Mouse (Mus musculus) midbrain, embryonic 13.5 days (tissue): ENCODE results near the gene Fam198a. TPM values are rescaled to one million over a fixed set of nuclear protein-coding genes. Genes with fewer than 3 reads are reported as not detected.
A peak's percentile ranks its signal among the peaks of the same experiment; 100 is the strongest.
"Not testable (repeated sequence)": the region's sequence is repeated elsewhere in the genome, so short reads cannot be mapped to it uniquely, and the experiment has no call there.

Source experiments
- ATAC-seq: fragments of 200-750 bp; cut with Nextera tagmentation; 2 replicates; pipeline ENCODE4 v1.8.0; 2017; ENCODE audit warnings: mild to moderate bottlenecking, moderate TSS enrichment, moderate library complexity
- H3K27ac ChIP-seq: fragments of 300-500 bp; sonication (generic); 2 replicates; pipeline ENCODE4 v1.5.1; 2015; ENCODE audit warnings: inconsistent platforms, mild to moderate bottlenecking, moderate library complexity
- H3K27me3 ChIP-seq: fragments of 300-500 bp; sonication (generic); 2 replicates; pipeline ENCODE4 v1.6.1; 2015; ENCODE audit warnings: mild to moderate bottlenecking, inconsistent platforms
- H3K36me3 ChIP-seq: fragments of 300-500 bp; sonication (generic); 2 replicates; pipeline ENCODE4 v1.6.1; 2015; ENCODE audit warnings: mild to moderate bottlenecking, inconsistent platforms
- H3K4me1 ChIP-seq: fragments of 300-500 bp; sonication (generic); replicated peaks from 2 replicates; pipeline ENCODE4 v1.6.1; 2015; ENCODE audit warnings: inconsistent platforms
- H3K4me2 ChIP-seq: fragments of 300-500 bp; sonication (generic); replicated peaks from 2 replicates; pipeline ENCODE4 v1.6.1; 2015; ENCODE audit warnings: moderate library complexity, mild to moderate bottlenecking, inconsistent platforms
- H3K4me3 ChIP-seq: fragments of 300-500 bp; sonication (generic); replicated peaks from 2 replicates; pipeline ENCODE4 v1.5.1; 2015; ENCODE audit warnings: mild to moderate bottlenecking, inconsistent platforms
- H3K9ac ChIP-seq: fragments of 300-500 bp; sonication (generic); replicated peaks from 2 replicates; pipeline ENCODE4 v1.6.1; 2015; ENCODE audit warnings: mild to moderate bottlenecking, inconsistent platforms
- H3K9me3 ChIP-seq: fragments of 300-500 bp; sonication (generic); 2 replicates; pipeline ENCODE4 v1.6.1; 2016; ENCODE audit warnings: mild to moderate bottlenecking, inconsistent platforms
- WGBS: fragments of 180-500 bp; shearing (Covaris S2); methylation state at CpG from one replicate; pipeline ENCODE4 v1.1.7; 2015; 5-methylcytosine and 5-hydroxymethylcytosine counted together
- polyA plus RNA-seq: library from polyadenylated mRNA; unstranded; fragments of >200 nt; fragmentation: Nextera tagmentation; extraction: Ambion mirVana; gene quantifications from 2 replicates; pipeline ENCODE4 v1.2.1, GENCODE M21; 2015

The Fam198a gene
- polyA plus RNA-seq, 1 experiment from 2014 or later, result 0.96 TPM

GRCm38 (mm10) chr9:122012816-122013215 is 62.0 kb downstream of the Fam198a start:
- no peak overlapping the region for H3K9ac ChIP-seq
- no peak overlapping the region for H3K4me2 ChIP-seq
- peaks cover 9% of the 10 kb centered on the region for H3K4me1 ChIP-seq
- peaks cover 5% of the 10 kb centered on the region; the same call in 1 of the 2 replicates for H3K27me3 ChIP-seq
- no peak overlapping the region for H3K4me3 ChIP-seq
- ATAC-seq, result no peak
- H3K9me3 ChIP-seq, result no peaks in the 10 kb centered on the region
- H3K36me3 ChIP-seq, result no peaks in the 10 kb centered on the region
- WGBS, result 75% methylated on average over 2 of the region's 2 CpGs
- H3K27ac ChIP-seq, result no peak overlapping the region

DNA sequence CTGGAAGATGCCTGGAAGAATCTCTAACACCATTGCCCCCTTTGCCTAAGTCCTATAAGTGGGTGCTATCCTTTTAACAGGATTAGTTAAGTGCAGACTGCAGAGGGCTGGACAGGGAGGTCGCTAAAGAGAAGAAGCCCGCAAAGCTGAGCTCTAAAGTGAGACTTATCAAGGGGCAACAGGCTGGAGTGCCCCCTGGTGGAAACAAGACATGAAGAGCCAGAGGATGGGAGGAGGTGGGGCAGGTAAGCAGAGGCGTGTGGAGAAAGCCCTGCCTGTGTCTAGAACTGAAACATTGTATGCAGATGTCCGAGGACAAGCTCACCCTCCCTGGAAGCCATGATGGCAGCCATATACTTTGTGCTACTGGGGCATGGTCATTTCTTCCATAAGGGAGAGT is 62.8 kb downstream of the Fam198a start:
- no peak for ATAC-seq
- Histone ChIP-seq H3K9me3 (no peaks in the 10 kb centered on the region), H3K27me3 (peaks cover 5% of the 10 kb centered on the region; the same call in 1 of the 2 replicates), H3K27ac (no peak overlapping the region), H3K4me2 (no peak overlapping the region), H3K9ac (no peak overlapping the region), H3K4me1 (peaks cover 7% of the 10 kb centered on the region), H3K36me3 (no peaks in the 10 kb centered on the region), H3K4me3 (no peak overlapping the region)
- WGBS, result 81% methylated on average over 4 of the region's 4 CpGs

DNA sequence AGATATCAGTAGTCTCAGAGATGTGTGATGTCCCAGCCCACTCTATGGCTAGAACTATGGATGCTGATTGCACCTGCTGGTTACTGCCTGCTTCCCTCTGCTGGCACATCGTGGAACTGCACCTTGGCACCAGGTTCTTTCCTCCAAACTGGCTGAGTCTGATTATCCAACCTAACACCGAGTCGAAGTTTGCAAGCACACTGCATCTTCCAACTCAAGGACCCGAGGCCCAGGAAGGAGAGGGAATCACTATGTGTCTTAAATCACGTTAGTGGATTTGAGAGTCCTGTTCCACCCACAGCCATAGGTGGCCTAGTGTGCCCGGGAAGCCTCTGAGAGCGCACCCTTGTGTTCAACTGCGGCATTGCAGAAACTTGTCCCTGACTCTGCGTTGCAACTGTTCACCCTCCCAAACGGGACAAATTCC is 63.5 kb downstream of the Fam198a start:
- H3K27ac ChIP-seq, result no peak overlapping the region
- WGBS, result 11% methylated on average over 10 of the region's 10 CpGs
- no peak overlapping the region for H3K4me3 ChIP-seq
- H3K4me2 ChIP-seq, result no peak overlapping the region
- H3K4me1 ChIP-seq, result peaks cover 6% of the 10 kb centered on the region
- peaks cover 5% of the 10 kb centered on the region; the same call in 1 of the 2 replicates for H3K27me3 ChIP-seq
- H3K9me3 ChIP-seq, result no peaks in the 10 kb centered on the region
- no peak for ATAC-seq
- H3K9ac ChIP-seq, result no peak overlapping the region
- no peaks in the 10 kb centered on the region for H3K36me3 ChIP-seq

GRCm38 (mm10) chr9:122018079-122018478 is 67.3 kb downstream of the Fam198a start:
- Histone ChIP-seq H3K4me1 (peaks cover 10% of the 10 kb centered on the region), H3K9ac (no peak overlapping the region), H3K36me3 (no peaks in the 10 kb centered on the region), H3K4me3 (no peak overlapping the region), H3K27me3 (peaks cover 10% of the 10 kb centered on the region; the same call in 1 of the 2 replicates), H3K27ac (no peak overlapping the region), H3K4me2 (no peak overlapping the region), H3K9me3 (no peaks in the 10 kb centered on the region)
- WGBS, result 80% methylated on average over 5 of the region's 5 CpGs
- ATAC-seq, result no peak

DNA sequence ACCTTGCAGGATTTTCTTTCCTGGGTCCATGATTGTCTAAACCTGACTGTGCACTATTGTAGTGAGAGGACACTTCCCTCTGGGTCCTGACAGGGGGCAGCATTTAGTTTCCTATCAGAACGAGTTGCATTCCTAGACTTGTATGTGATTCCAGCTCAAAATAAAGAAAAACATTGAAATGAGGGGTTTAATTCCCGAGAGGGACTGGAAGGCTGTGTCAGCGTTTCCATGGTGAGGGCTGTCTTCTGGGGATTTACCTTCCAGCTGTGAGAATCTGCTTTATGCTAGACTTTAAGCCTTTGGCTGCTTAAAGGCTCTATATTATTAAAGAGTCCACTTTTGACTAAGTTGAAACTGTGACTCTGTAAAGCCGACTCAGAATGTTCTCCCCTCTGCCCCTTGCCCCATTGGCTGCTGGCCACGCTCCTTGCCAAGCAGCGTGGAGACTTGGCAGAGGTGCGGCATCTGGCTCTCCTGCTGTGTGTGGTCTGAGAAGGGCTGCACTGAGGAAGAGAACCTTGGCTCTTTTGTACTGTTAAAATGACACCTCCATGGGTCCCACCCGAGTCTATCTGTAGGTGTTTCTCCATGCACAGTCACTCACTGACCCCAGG is 68.1 kb downstream of the Fam198a start:
- WGBS, result 6% methylated on average over 8 of the region's 8 CpGs
- 0 out of 2 replicates have a peak overlapping the region, but pooled peaks have one; percentile 4 for H3K4me3 ChIP-seq

GRCm38 (mm10) chr9:122020321-122020720 is 69.5 kb downstream of the Fam198a start:
- 87% methylated on average over 4 of the region's 4 CpGs for WGBS

More for the DNA sequence above, 68.1 kb downstream of the Fam198a start:
- ATAC-seq, result peak; percentile 91
- Histone ChIP-seq H3K27me3 (peaks cover 10% of the 10 kb centered on the region; the same call in 1 of the 2 replicates), H3K4me1 (peaks cover 12% of the 10 kb centered on the region), H3K36me3 (no peaks in the 10 kb centered on the region), H3K9ac (no peak overlapping the region), H3K27ac (peak overlapping the region; percentile 71), H3K4me2 (peak overlapping the region; percentile 43), H3K9me3 (no peaks in the 10 kb centered on the region)

GRCm38 (mm10) chr9:122021171-122021570 is 70.4 kb downstream of the Fam198a start:
- H3K9me3 ChIP-seq, ATAC-seq, H3K9ac ChIP-seq, H3K27ac ChIP-seq, H3K4me3 ChIP-seq, H3K4me2 ChIP-seq, H3K36me3 ChIP-seq: not testable (repeated sequence)
- WGBS, result 95% methylated on average over 4 of the region's 4 CpGs
- Histone ChIP-seq H3K27me3 (peaks cover 13% of the 10 kb centered on the region; the same call in 1 of the 2 replicates), H3K4me1 (peaks cover 15% of the 10 kb centered on the region)

More at GRCm38 (mm10) chr9:122020321-122020720, 69.5 kb downstream of the Fam198a start:
- Histone ChIP-seq H3K4me1 (peaks cover 12% of the 10 kb centered on the region), H3K27me3 (peaks cover 13% of the 10 kb centered on the region; the same call in 1 of the 2 replicates), H3K4me3 (no peak overlapping the region), H3K4me2 (no peak overlapping the region), H3K36me3 (no peaks in the 10 kb centered on the region), H3K27ac (no peak overlapping the region), H3K9me3 (no peaks in the 10 kb centered on the region), H3K9ac (no peak overlapping the region)
- ATAC-seq, result no peak

GRCm38 (mm10) chr9:122021581-122021980 is 70.8 kb downstream of the Fam198a start:
- H3K4me3 ChIP-seq, result no peak overlapping the region
- H3K9ac ChIP-seq, result no peak overlapping the region
- no peak overlapping the region for H3K27ac ChIP-seq
- H3K9me3 ChIP-seq, result no peaks in the 10 kb centered on the region
- no peak for ATAC-seq
- H3K4me2 ChIP-seq, result no peak overlapping the region
- peaks cover 13% of the 10 kb centered on the region; the same call in 1 of the 2 replicates for H3K27me3 ChIP-seq
- peaks cover 19% of the 10 kb centered on the region for H3K4me1 ChIP-seq
- 93% methylated on average over 5 of the region's 5 CpGs for WGBS
- no peaks in the 10 kb centered on the region for H3K36me3 ChIP-seq

DNA sequence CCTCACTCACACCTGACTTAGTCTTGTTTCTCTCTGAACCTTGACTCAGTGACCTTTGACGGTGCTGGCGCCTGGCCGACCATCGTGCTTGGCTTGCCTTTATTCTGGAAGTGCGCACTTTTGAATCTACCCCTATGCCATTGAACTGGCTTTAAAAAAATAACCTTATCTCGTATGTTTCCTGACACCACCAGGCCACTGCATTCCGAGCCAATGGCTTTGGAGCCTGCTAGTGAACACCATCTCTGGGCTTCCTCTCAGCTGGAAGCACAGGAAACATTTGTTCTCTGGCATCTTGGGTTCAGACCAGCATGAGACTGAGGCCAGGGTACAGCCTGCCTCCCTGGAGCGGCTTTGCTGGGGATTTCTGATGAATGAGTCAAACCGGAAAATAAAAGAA is 72.0 kb downstream of the Fam198a start:
- ATAC-seq, result no peak
- H3K9me3 ChIP-seq, result no peaks in the 10 kb centered on the region
- WGBS, result 82% methylated on average over 9 of the region's 9 CpGs
- no peak overlapping the region for H3K4me2 ChIP-seq
- peaks cover 30% of the 10 kb centered on the region for H3K4me1 ChIP-seq
- peaks cover 8% of the 10 kb centered on the region; the same call in 1 of the 2 replicates for H3K27me3 ChIP-seq
- H3K27ac ChIP-seq, result no peak overlapping the region
- no peaks in the 10 kb centered on the region for H3K36me3 ChIP-seq
- no peak overlapping the region for H3K9ac ChIP-seq
- no peak overlapping the region for H3K4me3 ChIP-seq

GRCm38 (mm10) chr9:122023873-122024272 is 73.1 kb downstream of the Fam198a start:
- no peak overlapping the region for H3K27ac ChIP-seq
- no peak overlapping the region for H3K4me3 ChIP-seq

GRCm38 (mm10) chr9:122024419-122024818 is 73.6 kb downstream of the Fam198a start:
- 90% methylated on average over 6 of the region's 6 CpGs for WGBS
- H3K27ac ChIP-seq, result no peak overlapping the region
- H3K27me3 ChIP-seq, result peaks cover 8% of the 10 kb centered on the region; the same call in 1 of the 2 replicates
- no peaks in the 10 kb centered on the region for H3K36me3 ChIP-seq
- H3K9ac ChIP-seq, result no peak overlapping the region
- no peak overlapping the region for H3K4me3 ChIP-seq
- H3K4me1 ChIP-seq, result peaks cover 23% of the 10 kb centered on the region
- no peak overlapping the region for H3K4me2 ChIP-seq
- H3K9me3 ChIP-seq, result no peaks in the 10 kb centered on the region
- ATAC-seq, result no peak

More at GRCm38 (mm10) chr9:122023873-122024272, 73.1 kb downstream of the Fam198a start:
- ATAC-seq, result no peak
- no peak overlapping the region for H3K9ac ChIP-seq
- H3K36me3 ChIP-seq, result no peaks in the 10 kb centered on the region
- no peaks in the 10 kb centered on the region for H3K9me3 ChIP-seq
- peaks cover 28% of the 10 kb centered on the region for H3K4me1 ChIP-seq
- no peak overlapping the region for H3K4me2 ChIP-seq
- H3K27me3 ChIP-seq, result peaks cover 8% of the 10 kb centered on the region; the same call in 1 of the 2 replicates
- WGBS, result 75% methylated on average over 5 of the region's 5 CpGs

- no peak; the same call in 1 of the 2 replicates for ATAC-seq
- 65% methylated on average over 7 of the region's 7 CpGs for WGBS
Measured at GRCm38 (mm10) chr9:122025855-122026590, 75.2 kb downstream of the Fam198a start.

More at GRCm38 (mm10) chr9:122025855-122026590, 75.2 kb downstream of the Fam198a start:
- Histone ChIP-seq H3K27me3 (peaks cover 3% of the 10 kb centered on the region; the same call in 1 of the 2 replicates), H3K4me3 (no peak overlapping the region), H3K9ac (no peak overlapping the region), H3K27ac (no peak overlapping the region), H3K4me1 (peaks cover 28% of the 10 kb centered on the region), H3K9me3 (no peaks in the 10 kb centered on the region), H3K4me2 (no peak overlapping the region), H3K36me3 (no peaks in the 10 kb centered on the region)
